Mouse (Mus musculus): ENCODE measurements around the gene Gtf2h4. TPM values are rescaled to one million over a fixed set of nuclear protein-coding genes. Genes with fewer than 3 reads are reported as not detected.

Gene Gtf2h4
- total RNA-seq, 2 experiments from 2014 or later, result 14.7 to 15.3 TPM

DNA sequence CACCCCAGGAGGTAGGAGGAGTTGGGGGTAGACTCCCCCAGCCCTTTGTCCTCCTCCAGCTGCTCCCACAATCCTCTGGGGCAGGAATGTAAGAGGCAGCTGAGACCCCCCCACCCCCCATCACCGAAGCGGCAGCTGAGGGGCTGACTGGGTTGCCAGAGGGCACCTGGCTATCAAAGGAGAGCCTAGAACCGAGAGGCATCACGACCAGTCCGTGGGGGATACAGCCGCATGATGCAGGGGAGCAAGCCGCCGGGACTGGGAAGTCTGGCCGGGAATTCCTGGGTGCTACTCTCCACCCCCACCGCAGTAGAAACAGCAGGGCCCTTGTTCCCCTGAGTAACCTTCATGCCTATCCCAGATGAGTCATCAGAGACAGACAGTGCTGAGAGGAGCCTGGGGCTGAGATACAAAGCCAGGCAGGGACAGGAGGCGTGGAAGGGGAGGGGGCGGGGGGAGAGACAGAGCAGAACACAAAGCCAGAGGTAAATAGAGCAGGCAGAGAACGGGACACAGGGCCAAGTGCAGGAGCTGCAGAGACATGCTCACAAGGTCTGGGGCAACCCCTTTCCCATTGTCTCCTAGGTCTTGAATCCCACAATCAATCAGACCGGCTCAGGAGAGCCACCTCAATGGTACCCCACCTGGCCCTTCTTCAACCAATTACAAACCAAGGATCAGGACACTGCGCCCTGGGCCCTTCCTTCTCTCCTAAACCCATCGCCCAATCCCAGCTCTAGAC lies 24.4 kb upstream of the Gtf2h4 start:
- DNase-seq, result peak; percentile 29

GRCm38 (mm10) chr17:35697429-35697758 lies 23.9 kb upstream of the Gtf2h4 start:
- no peak for DNase-seq

DNA sequence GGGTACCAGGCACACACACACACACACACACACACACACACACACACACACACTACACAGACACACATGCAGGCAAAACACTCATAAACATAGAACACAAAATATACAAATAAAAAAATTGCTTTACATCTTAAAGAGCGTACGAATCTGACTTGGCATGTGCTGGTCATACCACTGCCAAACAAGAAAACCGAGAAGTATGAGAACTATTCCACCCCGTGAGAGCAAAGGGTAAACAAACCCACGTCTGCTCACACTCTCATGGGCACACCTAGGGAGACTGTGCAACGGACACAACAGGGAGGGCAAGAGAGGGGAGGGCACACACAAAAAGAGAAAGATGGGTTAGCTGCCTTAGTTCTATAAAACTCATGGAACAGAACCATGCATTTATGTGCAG lies 23.2 kb upstream of the Gtf2h4 start:
- DNase-seq, result no peak

- no peak for DNase-seq
Observed at GRCm38 (mm10) chr17:35695289-35695688, 21.8 kb upstream of the Gtf2h4 start.

- no peak for DNase-seq
Observed at GRCm38 (mm10) chr17:35693906-35694305, 20.4 kb upstream of the Gtf2h4 start.

GRCm38 (mm10) chr17:35692368-35692767 lies 18.8 kb upstream of the Gtf2h4 start:
- no peak for DNase-seq

GRCm38 (mm10) chr17:35691811-35692210 lies 18.3 kb upstream of the Gtf2h4 start:
- DNase-seq, result no peak

DNA sequence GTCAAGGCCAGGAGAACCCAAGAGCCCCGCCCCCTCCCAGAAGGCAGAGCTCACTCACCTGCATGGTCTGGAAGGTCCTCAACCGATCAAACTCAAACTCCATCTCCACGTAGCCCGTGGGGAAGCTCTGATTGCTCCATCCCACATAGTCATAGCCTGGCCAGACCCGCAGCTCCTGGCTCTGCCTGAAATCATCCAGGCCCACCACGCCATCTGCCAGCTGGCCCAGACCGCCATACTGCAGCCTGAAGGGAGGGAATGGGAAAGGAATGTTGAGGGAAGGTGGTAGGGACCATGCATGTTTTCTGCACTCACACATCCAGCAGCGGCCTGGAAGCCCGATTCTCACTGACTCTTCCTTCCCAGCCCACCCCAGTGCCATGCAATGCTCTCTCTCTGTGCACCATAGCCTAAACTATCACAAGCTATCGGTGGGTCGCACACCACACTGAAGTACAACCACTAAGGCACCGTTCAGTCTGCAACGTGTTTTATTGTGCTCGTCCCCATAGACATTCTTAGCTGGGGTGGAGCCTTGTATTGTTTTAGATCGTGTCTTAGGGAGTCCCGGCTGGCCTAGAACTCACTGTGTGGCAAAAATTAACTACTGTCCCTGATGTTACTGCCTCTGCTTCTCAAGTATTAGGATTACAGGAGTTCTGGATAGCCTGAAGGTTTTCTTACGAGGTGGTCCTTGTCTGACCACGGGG lies 16.6 kb upstream of the Gtf2h4 start:
- DNase-seq, result no peak

DNA sequence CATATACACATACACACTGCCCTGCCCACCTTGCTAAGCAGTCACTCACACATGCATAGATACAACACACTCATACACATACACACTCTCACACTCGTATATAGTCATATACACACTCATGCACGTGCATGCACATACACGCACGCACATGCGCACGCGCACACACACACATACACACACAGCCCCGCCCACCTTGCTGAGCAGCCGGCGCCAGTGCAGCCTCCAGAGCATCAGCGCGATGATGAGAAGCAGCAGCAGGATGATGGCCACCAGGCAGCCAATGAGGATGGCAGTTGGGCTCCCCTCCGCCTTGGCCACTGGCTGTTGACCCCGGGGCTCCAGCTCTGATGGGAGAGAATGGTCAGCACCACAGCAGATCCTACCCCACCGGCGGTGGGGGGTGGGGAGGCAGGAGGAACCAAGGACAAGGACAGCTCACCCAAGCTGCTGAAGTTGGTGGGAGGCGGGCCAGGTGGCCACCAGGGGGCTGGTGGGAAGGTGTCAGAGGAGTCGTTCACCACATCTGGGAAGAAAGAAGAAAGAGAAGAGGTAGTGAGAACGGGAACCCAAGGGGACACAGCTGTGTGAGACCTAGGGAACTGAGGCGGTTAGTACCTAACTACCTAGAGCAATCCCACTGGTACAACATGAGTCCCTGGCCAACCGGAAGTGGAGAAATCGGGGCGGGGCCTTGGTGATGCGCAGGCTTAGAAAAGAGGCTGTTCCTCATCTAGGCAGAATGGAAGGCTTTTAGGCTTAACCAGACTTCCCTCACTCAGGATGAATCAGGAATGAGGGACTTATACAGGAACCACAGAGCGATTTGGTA lies 15.0 kb upstream of the Gtf2h4 start:
- no peak for DNase-seq

GRCm38 (mm10) chr17:35685061-35685460 lies 11.5 kb upstream of the Gtf2h4 start:
- no peak for DNase-seq

DNA sequence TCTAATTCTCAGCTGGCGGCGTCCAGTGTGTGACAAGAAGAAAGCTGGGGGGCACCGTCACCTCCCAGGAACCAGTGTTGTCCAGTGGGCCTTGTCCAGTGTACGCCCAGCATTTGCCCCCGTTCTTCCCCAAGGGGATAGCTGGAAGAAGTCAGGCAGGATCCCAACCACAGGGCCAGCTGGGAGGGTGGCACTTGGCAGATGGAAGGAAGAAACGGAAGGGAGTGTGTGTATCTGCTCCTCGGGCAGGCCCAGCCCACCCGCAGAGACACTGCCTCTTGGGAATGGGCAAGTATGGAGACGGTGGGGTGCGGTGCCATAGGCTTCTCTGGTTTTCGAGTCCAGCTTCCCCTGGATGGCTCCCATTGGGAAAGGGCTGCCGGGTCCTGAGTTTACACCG lies 8.4 kb upstream of the Gtf2h4 start:
- no peak for DNase-seq

- DNase-seq, result no peak
Observed at GRCm38 (mm10) chr17:35680591-35680990, 7.1 kb upstream of the Gtf2h4 start.

DNA sequence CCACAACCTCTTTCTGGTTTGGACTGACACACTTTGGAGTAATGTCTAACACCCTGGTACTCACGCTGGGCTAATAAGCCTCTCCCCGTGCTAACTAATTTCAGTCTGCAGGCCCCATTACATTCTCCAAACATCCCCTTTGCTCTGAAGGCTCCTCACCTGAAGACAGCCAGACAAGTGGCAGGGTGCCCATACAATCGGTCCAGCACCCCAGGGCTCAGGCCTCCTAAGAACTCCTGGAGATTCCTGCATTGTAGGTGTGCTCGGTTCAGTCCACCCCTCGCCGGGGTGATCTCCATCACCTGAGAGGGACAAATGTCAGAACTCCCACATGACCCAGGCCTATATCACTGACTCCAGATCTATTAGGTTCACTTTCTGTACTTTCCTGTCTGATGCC lies 1.0 kb downstream of the Gtf2h4 start:
- DNase-seq, result no peak

DNA sequence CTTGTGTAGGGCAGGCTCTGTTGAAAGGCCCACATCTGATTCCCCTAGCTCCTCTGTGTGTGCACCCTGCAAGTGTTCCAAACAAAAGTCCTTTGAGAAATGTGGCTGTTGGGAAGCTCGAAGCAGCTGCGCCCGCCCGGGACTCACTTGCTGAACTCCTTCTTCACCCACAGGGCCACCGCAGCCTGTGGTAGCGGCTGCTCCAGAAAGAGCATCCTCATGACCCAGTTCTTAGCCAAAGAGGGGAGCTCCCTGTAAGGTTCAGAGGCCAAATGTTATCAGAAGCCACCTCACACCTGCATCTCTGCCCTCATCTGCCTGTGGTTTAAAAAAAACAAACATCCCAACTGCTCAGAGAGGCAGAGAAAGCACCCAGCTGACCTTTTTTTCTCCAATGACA lies 1.7 kb downstream of the Gtf2h4 start:
- no peak for DNase-seq

GRCm38 (mm10) chr17:35669731-35670130 lies 3.8 kb downstream of the Gtf2h4 start:
- DNase-seq, result no peak

- DNase-seq, result peak; percentile 95
Observed at GRCm38 (mm10) chr17:35667334-35668065, 6.0 kb downstream of the Gtf2h4 start, which contains the start of gene Vars2. Gene Vars2, minus strand, starts transcription at chr17:35667592.

GRCm38 (mm10) chr17:35666851-35667256 lies 6.7 kb downstream of the Gtf2h4 start:
- DNase-seq, result no peak

DNA sequence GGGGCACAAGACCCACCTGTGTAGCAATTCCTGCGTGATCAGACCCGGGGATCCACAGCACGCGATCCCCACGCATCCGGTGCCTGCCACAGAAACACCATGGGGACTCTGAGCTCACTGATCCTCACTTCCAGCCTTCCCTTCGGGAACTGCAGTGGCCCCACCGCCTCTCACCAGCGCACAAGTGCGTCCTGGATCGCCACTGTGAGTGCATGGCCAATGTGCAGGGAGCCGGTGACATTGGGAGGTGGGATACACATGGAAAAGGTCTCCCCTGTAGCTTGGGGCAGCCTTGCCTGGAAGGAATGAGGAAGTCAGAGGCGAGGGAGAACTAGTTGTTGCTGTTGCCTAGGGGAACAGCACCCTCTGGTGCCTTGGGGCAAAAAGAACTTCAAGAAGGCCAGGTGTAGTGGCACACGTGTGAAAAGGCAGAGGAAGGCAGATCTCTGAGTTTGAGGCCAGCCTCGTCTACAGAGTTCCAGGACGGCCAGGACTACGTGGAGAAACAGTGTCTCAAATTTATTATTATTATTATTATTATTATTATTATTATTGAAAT lies 7.5 kb downstream of the Gtf2h4 start:
- DNase-seq, result no peak

- no peak for DNase-seq
Observed at GRCm38 (mm10) chr17:35653086-35653485, 20.5 kb downstream of the Gtf2h4 start.

GRCm38 (mm10) chr17:35649429-35649828 lies 24.1 kb downstream of the Gtf2h4 start:
- no peak for DNase-seq

- no peak for DNase-seq
Observed at GRCm38 (mm10) chr17:35643609-35644236, 29.8 kb downstream of the Gtf2h4 start, which contains the start of gene Mucl3. Gene Mucl3, minus strand, starts transcription at chr17:35643695.

All from gastrocnemius, postnatal 25 days (tissue).